ENCODE assay signal across 1 mouse cellular context in the genomic region with DNA sequence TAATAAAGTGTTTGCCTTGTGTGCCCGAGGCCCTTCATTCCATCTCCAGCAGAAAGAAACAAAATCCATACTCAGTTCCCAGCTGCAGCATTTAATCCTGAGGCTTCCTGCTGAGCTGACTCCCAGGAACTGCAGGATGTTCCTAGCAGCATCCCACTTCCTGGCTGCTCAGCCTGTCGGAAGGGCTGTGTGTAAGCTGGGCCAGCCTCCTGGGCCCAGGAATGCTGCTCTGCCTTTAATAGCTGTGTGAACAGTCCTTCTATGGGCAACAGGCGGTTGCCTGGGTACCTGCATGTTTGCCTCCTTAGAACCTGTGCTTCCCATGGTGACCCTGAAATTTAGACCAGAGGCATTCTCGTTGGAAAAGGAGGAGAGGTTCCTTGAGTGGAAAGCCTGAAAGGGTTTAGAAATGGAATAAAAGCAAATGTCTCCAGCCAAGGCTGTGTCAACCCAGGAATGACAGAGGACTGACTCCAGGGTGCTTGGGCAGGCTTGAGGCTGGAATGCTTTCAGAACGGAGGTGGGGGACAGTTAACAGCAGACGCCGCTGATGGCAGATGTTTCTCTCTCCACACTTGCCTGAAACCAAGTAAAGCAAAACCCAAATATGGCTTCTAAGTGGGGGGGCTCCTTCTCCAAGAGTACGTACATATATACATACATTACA.
TF ChIP-seq lines count a peak whose summit lies in the region.

No protein-coding gene starts in this region.

TF ChIP-seq in MEL, 35 proteins besides CTCF, POLR2A, EP300 and RAD21:
- TF ChIP-seq MAFK (IDR thresholded peaks at IDR 0.05; ENCODE audit: borderline replicate concordance, low read depth, low read length) (no peak), TBP (IDR thresholded peaks at IDR 0.05; ENCODE audit: low read depth, low read length) (no peak), ZC3H11A (IDR thresholded peaks at IDR 0.05; ENCODE audit: low read depth, low read length) (no peak), MAX (IDR thresholded peaks at IDR 0.05; ENCODE audit: low read length) (no peak), E2F4 (IDR thresholded peaks at IDR 0.05; ENCODE audit: borderline replicate concordance, low read depth, low read length) (no peak), USF2 (IDR thresholded peaks at IDR 0.05; ENCODE audit: borderline replicate concordance in 1 of 2, insufficient read depth in 1 of 2, low read depth in 1 of 2, low read length in 2 of 2) (no peak), SMC3 (IDR thresholded peaks at IDR 0.05; ENCODE audit: low read depth, low read length) (no peak), USF1 (IDR thresholded peaks at IDR 0.05; ENCODE audit: low read depth, low read length) (no peak), BHLHE40 (IDR thresholded peaks at IDR 0.05; ENCODE audit: borderline replicate concordance, low read depth, low read length) (no peak), KAT2A (conservative IDR thresholded peaks at IDR 0.05; ENCODE audit: low read depth, low read length) (no peak), GABPA (IDR thresholded peaks at IDR 0.05; ENCODE audit: low read depth, low read length) (no peak), JUND (IDR thresholded peaks at IDR 0.05; ENCODE audit: low read depth, low read length) (no peak), ZMIZ1 (IDR thresholded peaks at IDR 0.05; ENCODE audit: low read depth, low read length) (no peak), NRF1 (IDR thresholded peaks at IDR 0.05; ENCODE audit: insufficient read depth, low read depth, low read length, poor library complexity, severe bottlenecking) (no peak), RCOR1 (IDR thresholded peaks at IDR 0.05; ENCODE audit: low read depth, low read length) (no peak), SIN3A (IDR thresholded peaks at IDR 0.05; ENCODE audit: low read length) (no peak), MXI1 (IDR thresholded peaks at IDR 0.05; ENCODE audit: low read depth, low read length) (no peak), HCFC1 (IDR thresholded peaks at IDR 0.05; ENCODE audit: low read depth, low read length) (no peak)
TF ChIP-seq in MEL: peak in this region for 0.
